Mouse (Mus musculus) heart, embryonic 14.5 days (tissue): ENCODE measurements around the gene Xrcc4. TPM values are rescaled to one million over a fixed set of nuclear protein-coding genes. Genes with fewer than 3 reads are reported as not detected.
A peak's percentile ranks its signal among the peaks of the same experiment; 100 is the strongest.
"Not testable (repeated sequence)": the region's sequence is repeated elsewhere in the genome, so short reads cannot be mapped to it uniquely, and the experiment has no call there.

ENCODE experiments used
- ATAC-seq: fragments of 200-750 bp; cut with Nextera tagmentation; 2 replicates; pipeline ENCODE4 v1.8.0; 2017; ENCODE audit warnings: low read depth, moderate TSS enrichment; ENCODE audit not compliant: insufficient number of reproducible peaks, insufficient read depth, low FRiP score
- H3K27ac ChIP-seq, 2 experiments: fragments of 200-500 bp in 1 of 2; fragments of 300-500 bp in 1 of 2; sonication (generic) in 1 of 2; replicated peaks in 1 of 2; 2 replicates each; pipeline ENCODE4 v1.5.1; 2012 to 2014; ENCODE audit warnings: low read depth in 2 of 2, low read length in 2 of 2, control low read depth in 1 of 2, mild to moderate bottlenecking in 1 of 2, mixed read lengths in 1 of 2; ENCODE audit not compliant: control insufficient read depth in 1 of 2, insufficient read depth in 1 of 2
- H3K27me3 ChIP-seq: fragments of 300-500 bp; sonication (generic); 2 replicates; pipeline ENCODE4 v1.6.1; 2014; ENCODE audit warnings: mild to moderate bottlenecking, low read length, control low read depth; ENCODE audit not compliant: control insufficient read depth, insufficient read depth
- H3K36me3 ChIP-seq: fragments of 300-500 bp; sonication (generic); 2 replicates; pipeline ENCODE4 v1.6.1; 2014; ENCODE audit warnings: mild to moderate bottlenecking, control low read depth, low read length, mixed read lengths; ENCODE audit not compliant: control insufficient read depth, insufficient read depth
- H3K4me1 ChIP-seq, 2 experiments: fragments of 200-500 bp in 1 of 2; fragments of 300-500 bp in 1 of 2; sonication (generic) in 1 of 2; 2 replicates each; pipeline ENCODE4 v1.6.1; 2012 to 2014; ENCODE audit warnings: low read length in 2 of 2, control low read depth in 1 of 2, mixed read lengths in 1 of 2; ENCODE audit not compliant: control insufficient read depth in 2 of 2, insufficient read depth in 2 of 2
- H3K4me2 ChIP-seq: fragments of 300-500 bp; sonication (generic); 2 replicates; pipeline ENCODE4 v1.6.1; 2014; ENCODE audit warnings: mild to moderate bottlenecking, low read length
- H3K4me3 ChIP-seq, 2 experiments: fragments of 200-500 bp in 1 of 2; fragments of 300-500 bp in 1 of 2; sonication (generic) in 1 of 2; 2 replicates each; pipeline ENCODE4 v1.5.1; 2012 to 2014; ENCODE audit warnings: low read length in 2 of 2, mild to moderate bottlenecking in 2 of 2, control low read depth in 1 of 2, low read depth in 1 of 2, moderate library complexity in 1 of 2; ENCODE audit not compliant: control insufficient read depth in 1 of 2, insufficient read depth in 1 of 2
- H3K9ac ChIP-seq: fragments of 300-500 bp; sonication (generic); 2 replicates; pipeline ENCODE4 v1.6.1; 2014; ENCODE audit warnings: mild to moderate bottlenecking, low read length
- H3K9me3 ChIP-seq: fragments of 300-500 bp; sonication (generic); 2 replicates; pipeline ENCODE4 v1.6.1; 2016; ENCODE audit warnings: low read length, control low read depth; ENCODE audit not compliant: control insufficient read depth
- WGBS: fragments of 180-500 bp; shearing (Covaris S2); extraction: QIAGEN DNeasy Blood & Tissue Kit; methylation state at CpG from one replicate; pipeline ENCODE4 v1.1.7; 2014; 5-methylcytosine and 5-hydroxymethylcytosine counted together
- polyA plus RNA-seq: library from polyadenylated mRNA; unstranded; fragments of >200 nt; fragmentation: Nextera tagmentation; extraction: Ambion mirVana; gene quantifications from 2 replicates; pipeline ENCODE4 v1.2.1, GENCODE M21; 2014

The Xrcc4 gene
- polyA plus RNA-seq: 15.7 and 22.1 TPM in 2 replicates

- ATAC-seq: peak; percentile 100
- peak within 1 kb of the TSS; percentile 82 to 86 for H3K27ac ChIP-seq
- no peaks in the 10 kb centered on the region for H3K9me3 ChIP-seq
- H3K27me3 ChIP-seq: no peaks in the 10 kb centered on the region
- H3K9ac ChIP-seq: peak within 1 kb of the TSS; percentile 93
- peak within 1 kb of the TSS; percentile 81 for H3K4me2 ChIP-seq
- peaks cover 10% of the 10 kb centered on the region for H3K36me3 ChIP-seq
- WGBS: 2% methylated on average over 41 of the region's 41 CpGs
- H3K4me1 ChIP-seq: peaks cover 0 to 3% of the 10 kb centered on the region in 2 experiments; a peak in 2 of 4 replicates
- peak within 1 kb of the TSS; percentile 93 to 96 for H3K4me3 ChIP-seq
Observed at GRCm38 (mm10) chr13:90088962-90089824, at the start of gene Xrcc4, which contains the start of gene Tmem167. Gene Xrcc4 (minus strand): TSS chr13:90089608. Gene Tmem167 (plus strand): TSS chr13:90089123.

GRCm38 (mm10) chr13:90136156-90136910 lies 46.9 kb upstream of the Xrcc4 start:
- Histone ChIP-seq H3K27me3 (no peaks in the 10 kb centered on the region), H3K4me1 (no peaks in the 10 kb centered on the region; a peak in 1 of 4 replicates), H3K4me2 (no peak overlapping the region), H3K27ac (no peak overlapping the region), H3K4me3 (no peak overlapping the region), H3K9me3 (no peaks in the 10 kb centered on the region), H3K9ac (no peak overlapping the region), H3K36me3 (no peaks in the 10 kb centered on the region)
- WGBS: 83% methylated on average over 3 of the region's 3 CpGs
- ATAC-seq: no peak

- H3K4me2 ChIP-seq: no peak overlapping the region
- H3K27ac ChIP-seq: no peak overlapping the region
- no peaks in the 10 kb centered on the region for H3K4me1 ChIP-seq
- H3K9ac ChIP-seq: no peak overlapping the region
- no peaks in the 10 kb centered on the region for H3K36me3 ChIP-seq
- WGBS: 64% methylated on average over 1 of the region's 1 CpGs
- no peak for ATAC-seq
- no peak overlapping the region for H3K4me3 ChIP-seq
- no peaks in the 10 kb centered on the region for H3K9me3 ChIP-seq
- H3K27me3 ChIP-seq: no peaks in the 10 kb centered on the region
Observed at GRCm38 (mm10) chr13:90111681-90112080, 22.3 kb upstream of the Xrcc4 start.

- not testable (repeated sequence) for H3K27ac ChIP-seq, H3K4me1 ChIP-seq, H3K4me2 ChIP-seq, H3K9me3 ChIP-seq, ATAC-seq, H3K9ac ChIP-seq, H3K4me3 ChIP-seq, H3K27me3 ChIP-seq
- 95% methylated on average over 5 of the region's 5 CpGs for WGBS
- peaks cover 27% of the 10 kb centered on the region for H3K36me3 ChIP-seq
Observed at GRCm38 (mm10) chr13:90108746-90109145, 19.3 kb upstream of the Xrcc4 start.

- no peak overlapping the region for H3K4me3 ChIP-seq
- no peak for ATAC-seq
- no peak overlapping the region for H3K4me2 ChIP-seq
- no peaks in the 10 kb centered on the region for H3K4me1 ChIP-seq
- 92% methylated on average over 7 of the region's 7 CpGs for WGBS
- no peaks in the 10 kb centered on the region for H3K27me3 ChIP-seq
- H3K36me3 ChIP-seq: peaks cover 49% of the 10 kb centered on the region
- no peak overlapping the region for H3K9ac ChIP-seq
- H3K27ac ChIP-seq: no peak overlapping the region
- no peaks in the 10 kb centered on the region for H3K9me3 ChIP-seq
Observed at GRCm38 (mm10) chr13:90106139-90106538, 16.7 kb upstream of the Xrcc4 start.

GRCm38 (mm10) chr13:90101514-90101913 lies 12.1 kb upstream of the Xrcc4 start:
- no peak for ATAC-seq
- no peaks in the 10 kb centered on the region for H3K27me3 ChIP-seq
- H3K9me3 ChIP-seq: no peaks in the 10 kb centered on the region
- peaks cover 73% of the 10 kb centered on the region for H3K36me3 ChIP-seq
- no peak overlapping the region for H3K27ac ChIP-seq
- H3K4me2 ChIP-seq: no peak overlapping the region
- H3K9ac ChIP-seq: no peak overlapping the region
- H3K4me1 ChIP-seq: no peaks in the 10 kb centered on the region
- H3K4me3 ChIP-seq: no peak overlapping the region

GRCm38 (mm10) chr13:90089825-90090183 lies 396 bp upstream of the Xrcc4 start:
- Histone ChIP-seq H3K4me1 (peaks cover 0 to 3% of the 10 kb centered on the region in 2 experiments; a peak in 2 of 4 replicates), H3K9ac (peak overlapping the region; percentile 93), H3K27me3 (no peaks in the 10 kb centered on the region), H3K36me3 (peaks cover 10% of the 10 kb centered on the region), H3K27ac (peak overlapping the region; percentile 64 to 86), H3K9me3 (no peaks in the 10 kb centered on the region), H3K4me3 (peak overlapping the region; percentile 93 to 96), H3K4me2 (peak overlapping the region; percentile 81)
- ATAC-seq: peak; percentile 58
- 1% methylated on average over 27 of the region's 27 CpGs for WGBS
